Mouse (Mus musculus) erythroblast, embryonic 14.5 days (primary cell): ENCODE results near the gene Wrap53.

Source experiments
- GATA1 ChIP-seq: IDR thresholded peaks from 2 replicates; pipeline ENCODE4 v1.6.1; 2012; ENCODE audit warnings: low read length, inconsistent platforms, mixed read lengths
- TAL1 ChIP-seq: IDR thresholded peaks from 3 replicates; pipeline ENCODE4 v1.6.1; 2012; ENCODE audit warnings: low read length, inconsistent platforms, mixed read lengths

DNA sequence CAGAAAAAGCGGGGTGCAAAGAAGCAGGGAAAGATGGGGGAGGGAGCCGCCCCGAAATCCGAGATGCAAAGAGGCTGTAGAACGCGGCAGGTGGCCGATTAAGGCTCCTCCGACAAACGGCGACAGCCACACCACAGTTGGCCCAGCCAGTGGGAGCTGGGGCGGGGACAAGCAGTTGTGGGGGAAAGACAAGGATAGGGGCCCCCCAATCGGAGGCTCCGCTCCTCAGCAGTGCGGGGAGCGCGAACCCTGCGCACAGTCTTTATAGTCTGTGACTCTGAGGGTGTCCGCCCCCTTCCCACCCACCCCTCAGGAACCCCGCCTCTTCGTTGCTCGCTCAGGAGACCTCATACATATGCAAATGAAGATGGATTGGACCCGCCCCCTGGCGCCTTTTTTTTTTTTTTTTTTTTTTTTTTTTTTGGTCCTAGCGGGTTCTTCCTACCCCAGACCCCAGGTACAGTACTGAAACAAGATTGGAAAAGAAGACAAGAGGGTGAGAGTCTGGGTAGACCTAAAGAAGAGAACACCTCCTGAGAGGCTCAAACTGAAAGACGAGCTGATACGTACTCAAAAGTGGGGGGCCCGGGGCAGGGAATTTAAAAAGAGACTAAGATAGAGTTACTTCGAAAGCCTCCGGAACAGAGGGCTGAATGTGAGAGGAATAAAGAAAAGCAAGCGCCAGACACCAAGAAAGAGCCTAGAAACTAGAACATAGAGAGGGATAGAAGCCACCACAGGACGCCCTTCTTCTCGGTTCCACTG is 25.9 kb upstream of the Wrap53 start, which contains the start of gene Atp1b2:
- TF ChIP-seq GATA1 (no peak), TAL1 (no peak)
